Mouse (Mus musculus) T-helper 1 cell (primary cell): Measurements from ENCODE around the gene Rbms3.

ENCODE experiments used
- in situ Hi-C: fragments of 300-600 bp; cut with MboI, MseI; formaldehyde crosslinking; loops from one replicate; pipeline ENCODE4 v1.15.1; 2025; ENCODE audit warnings: high pct_unique_total_duplicates

Gene Rbms3

DNA sequence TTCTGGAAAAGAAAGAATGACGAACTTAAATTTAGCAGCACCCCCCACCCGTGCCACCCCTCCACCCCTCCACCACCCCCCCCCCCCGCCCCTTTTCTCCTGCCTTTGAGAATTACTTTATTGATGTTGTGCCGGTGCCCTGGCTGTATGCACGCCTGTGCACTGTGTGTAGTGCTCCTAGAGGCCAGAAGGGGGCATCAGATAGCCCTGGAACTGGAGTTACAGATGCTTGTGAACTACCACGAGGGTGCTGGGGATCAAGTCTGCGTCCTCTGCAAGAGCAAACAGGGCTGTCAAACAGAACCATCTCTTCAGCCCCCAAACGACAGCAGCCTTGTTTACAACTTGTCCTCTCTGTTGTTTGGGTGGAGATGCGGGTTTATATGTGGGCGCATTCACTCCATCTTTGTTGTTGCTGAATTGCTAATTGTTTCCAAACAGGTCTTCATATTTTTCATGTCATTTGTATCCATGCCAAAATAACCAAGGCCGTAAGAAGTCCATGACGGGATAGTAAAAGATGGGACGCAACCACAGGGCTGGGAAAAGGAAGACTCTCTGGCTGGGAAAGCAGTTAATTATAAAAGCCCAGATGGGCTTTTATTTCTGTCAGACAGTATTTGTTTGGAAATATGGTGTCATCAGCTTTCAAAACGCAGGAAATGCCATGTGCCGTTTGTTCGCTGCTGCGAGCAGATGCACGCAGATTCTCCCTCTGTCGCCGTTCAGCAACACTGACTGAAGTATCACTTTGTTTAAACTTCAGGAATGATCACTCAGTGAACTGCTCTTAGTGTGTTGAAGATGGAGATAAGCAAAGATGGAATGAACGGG lies 652.9 kb downstream of the Rbms3 start:
- in situ Hi-C loops, result no loop called here

DNA sequence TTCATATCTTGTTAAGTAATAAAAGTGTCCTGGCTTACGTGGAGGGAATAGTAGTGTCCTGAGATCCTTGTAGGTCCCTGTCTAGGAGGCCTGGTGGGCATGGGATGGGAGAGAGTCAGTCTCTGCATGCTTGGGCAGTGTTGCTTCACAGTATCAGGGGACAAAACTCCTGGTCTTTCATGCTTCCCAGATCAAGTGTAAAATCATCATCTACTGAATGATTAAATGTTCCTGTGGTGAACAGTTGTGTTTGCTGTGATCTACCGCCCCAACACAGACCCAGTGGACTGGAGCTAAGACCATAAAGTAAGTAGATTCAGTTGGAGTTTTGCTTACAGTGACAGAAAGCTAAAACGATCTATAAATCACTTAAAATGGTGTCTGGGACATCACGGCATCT lies 654.4 kb downstream of the Rbms3 start:
- in situ Hi-C loops, result no loop called here

DNA sequence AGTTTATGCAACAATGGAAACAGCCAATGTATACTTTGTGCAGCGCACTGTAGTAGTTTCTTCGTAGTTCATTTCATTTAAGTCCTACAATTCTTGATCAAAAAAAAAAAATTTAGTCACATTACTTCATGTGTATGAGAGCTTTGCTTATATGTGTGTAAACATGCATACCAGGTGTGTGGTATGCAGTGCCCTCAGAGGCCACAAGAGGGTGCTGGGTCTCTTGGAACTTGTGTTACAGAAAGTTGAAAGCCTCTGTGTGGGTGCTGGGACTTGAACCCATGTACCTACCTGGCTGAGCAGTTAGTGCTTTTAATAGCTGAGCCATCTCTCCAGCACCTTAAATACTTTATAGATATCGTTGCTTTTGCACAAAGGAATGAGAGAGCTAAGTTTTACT lies 655.6 kb downstream of the Rbms3 start:
- in situ Hi-C loops, result no loop called here

DNA sequence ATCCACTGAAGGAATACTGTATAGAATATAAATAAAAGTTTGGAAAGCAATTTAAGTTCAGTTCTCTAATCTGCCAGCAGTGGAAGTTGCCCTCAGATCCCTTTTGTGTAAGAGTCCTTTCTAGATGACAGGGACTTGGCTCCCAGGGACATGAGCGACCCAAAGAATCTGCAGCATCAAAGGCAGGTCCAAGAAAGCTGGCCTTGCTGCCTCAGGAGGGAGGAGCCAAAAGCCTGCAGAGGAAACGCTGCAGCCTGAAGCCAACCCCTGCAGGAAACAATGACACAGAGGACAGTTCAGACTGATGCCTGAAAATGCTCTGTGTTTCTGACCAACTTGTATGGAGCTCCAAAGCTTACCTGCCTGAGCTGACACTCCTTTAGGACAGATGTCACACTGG lies 656.1 kb downstream of the Rbms3 start:
- in situ Hi-C loops, result no loop called here

DNA sequence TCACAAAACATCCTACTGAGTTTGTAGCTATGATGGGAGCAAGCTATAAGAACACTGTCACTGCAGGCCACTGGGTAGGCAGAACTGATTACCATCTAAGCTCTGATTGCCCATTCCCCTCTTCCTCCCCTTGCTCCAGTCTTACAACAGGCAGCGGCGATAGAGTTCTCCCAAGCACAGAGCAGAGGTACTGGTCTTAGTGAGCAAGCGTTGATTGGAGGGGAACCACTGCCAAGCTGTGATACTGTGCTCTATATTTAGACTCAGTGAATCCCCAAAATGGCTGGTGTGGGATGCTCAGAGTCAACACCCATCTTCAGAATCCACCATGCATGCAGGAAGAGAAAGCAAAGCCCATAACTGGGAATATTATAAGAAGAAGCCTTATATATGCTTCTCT lies 662.4 kb downstream of the Rbms3 start:
- in situ Hi-C loops, result no loop called here

DNA sequence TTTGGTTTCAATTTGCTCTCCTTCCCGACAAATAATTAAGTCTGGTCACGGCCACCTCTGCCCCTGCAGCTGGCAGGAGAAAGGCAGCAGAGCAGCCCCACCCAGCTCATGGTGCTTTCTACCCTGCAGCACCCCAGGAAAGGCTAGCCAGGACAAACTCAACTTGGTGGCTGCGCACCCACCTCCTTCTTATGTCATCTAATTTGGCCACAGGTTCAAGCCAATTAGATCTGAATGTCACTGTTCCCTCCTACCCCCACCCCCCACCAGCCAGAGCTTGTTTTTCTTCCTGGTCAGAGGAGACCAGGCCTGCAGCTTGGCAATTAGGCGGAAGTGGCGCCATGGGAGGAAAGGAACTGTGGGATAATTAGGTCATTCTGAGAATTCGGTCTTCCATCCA lies 664.0 kb downstream of the Rbms3 start:
- in situ Hi-C loops, result no loop called here

DNA sequence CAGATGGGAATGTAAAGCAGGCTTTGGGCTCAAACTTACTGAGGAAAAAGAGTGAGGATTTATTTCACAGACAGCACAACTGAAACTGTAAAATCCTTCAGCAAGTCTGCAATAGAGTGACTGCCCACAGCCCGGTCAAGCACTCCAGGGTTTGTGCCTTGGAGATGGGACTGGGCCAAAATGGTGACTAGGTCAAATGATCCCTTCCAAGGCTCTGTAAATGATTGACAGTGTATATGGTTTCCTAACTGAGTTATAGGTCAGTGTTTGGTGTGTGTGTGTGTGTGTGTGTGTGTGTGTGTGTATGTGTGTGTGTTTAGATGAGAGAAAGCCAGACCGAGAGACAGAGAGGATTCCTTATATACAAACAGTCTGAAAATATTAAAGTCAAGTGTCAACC lies 673.6 kb downstream of the Rbms3 start:
- in situ Hi-C loops, result no loop called here

DNA sequence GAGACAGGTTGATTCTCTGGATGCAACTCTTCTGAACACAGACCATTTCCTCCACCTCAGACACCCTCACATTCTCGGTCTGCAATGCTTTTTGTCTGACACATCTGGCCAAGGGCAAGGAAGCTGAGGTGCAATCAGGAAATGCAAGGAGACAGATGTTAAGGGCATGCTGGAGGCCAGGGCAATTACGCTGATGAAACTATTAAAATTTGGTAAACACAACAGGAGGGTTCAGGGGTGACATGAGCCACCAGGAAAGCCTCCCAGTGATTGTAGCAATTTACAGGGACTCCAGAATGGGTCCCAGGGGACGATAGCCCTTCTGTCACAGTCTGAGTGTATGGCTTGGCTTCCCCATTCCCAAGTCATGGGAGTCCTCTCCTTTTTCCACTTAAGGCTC lies 681.5 kb downstream of the Rbms3 start:
- in situ Hi-C loops, result no loop called here

DNA sequence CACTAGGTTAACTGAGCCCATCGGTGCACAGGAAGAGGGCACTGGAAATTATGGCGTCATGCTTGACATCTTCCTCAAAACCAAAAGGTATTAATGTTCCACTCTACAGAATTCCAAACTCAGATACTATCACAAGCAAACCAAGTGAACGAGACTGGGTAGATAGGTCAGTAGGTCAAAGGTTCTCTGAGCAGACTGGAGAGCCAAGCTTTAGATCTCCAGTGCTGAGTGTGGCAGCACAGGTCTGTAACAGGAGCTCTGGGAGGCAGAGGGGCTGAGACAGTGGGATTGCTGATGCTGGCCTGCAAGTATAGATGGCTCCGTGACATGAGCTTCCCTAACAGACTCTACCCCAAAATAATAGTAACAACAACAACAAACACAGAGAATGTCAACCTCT lies 682.3 kb downstream of the Rbms3 start:
- in situ Hi-C loops, result no loop called here

DNA sequence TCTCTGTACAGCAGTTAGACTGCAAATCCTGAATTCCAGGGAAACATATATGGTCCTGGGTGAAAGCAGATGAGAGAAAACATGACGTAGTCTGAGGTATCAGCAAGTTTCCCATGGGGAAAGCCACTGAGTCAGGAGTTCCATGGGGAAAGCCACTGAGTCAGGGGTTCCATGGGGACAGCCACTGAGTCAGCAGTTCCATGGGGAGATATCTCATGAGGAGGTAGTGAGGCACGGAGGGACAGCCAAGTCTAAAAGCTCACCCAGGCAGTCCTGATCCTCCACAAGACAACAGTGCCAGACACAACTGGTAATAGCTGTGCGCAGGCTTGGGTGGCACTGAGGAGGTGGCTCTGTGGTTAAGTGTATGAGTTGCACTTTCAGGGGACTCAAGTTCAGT lies 682.9 kb downstream of the Rbms3 start:
- in situ Hi-C loops, result no loop called here

DNA sequence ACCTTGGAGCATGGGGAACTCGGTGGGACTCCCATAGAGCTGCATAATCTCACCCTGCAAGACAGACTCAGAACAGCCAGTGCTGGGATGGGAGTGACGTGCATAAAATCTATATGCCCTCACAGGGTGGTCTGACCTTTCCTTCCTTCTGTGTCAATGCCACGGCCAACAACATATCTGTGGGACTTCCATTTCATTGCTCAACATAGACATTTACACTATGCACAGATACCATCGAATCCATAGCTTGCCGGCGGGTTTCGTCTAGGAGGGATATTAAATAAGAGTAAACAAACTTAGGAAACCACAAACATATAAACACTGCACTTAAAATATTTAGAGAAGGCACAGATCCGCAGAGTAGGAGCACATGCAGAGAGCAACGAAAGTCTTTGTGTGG lies 684.0 kb downstream of the Rbms3 start:
- in situ Hi-C loops, result no loop called here

DNA sequence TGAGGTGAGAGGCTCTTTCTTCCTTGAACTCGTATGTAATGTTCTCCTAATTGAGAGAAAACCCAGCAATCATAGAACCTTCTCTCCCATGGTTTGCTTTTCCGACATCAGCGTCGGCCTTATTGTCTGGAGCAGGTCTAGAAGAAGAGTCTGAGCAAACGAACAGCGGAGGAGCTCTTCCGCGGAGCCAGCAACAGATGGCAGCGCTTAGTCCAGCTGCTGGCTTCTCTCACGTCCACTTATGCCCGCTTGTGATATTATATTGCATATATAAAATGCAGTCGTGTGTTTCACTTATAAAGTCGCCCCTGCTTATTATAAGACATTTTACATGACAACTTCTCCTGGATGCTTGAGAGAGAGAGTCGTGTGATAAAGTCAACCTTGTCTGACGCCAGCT lies 685.8 kb downstream of the Rbms3 start:
- in situ Hi-C loops, result no loop called here

DNA sequence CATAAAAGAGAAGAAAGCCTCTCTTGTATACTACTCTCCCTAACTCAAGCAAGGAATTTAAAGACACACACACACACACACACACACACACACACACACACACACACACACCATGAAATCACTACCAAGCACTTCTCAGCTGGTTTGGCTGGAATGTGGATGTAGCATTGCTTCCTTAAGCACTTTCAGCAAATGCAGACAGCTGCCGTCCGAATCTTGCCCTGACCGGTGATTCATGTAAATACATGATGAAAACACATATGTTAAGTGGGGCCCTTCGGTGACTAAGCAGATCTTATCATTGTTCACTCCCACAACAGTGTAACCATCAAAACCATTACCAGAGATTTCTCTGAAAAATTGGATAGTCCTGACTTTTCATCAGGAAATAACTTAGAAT lies 688.6 kb downstream of the Rbms3 start:
- in situ Hi-C loops, result no loop called here

DNA sequence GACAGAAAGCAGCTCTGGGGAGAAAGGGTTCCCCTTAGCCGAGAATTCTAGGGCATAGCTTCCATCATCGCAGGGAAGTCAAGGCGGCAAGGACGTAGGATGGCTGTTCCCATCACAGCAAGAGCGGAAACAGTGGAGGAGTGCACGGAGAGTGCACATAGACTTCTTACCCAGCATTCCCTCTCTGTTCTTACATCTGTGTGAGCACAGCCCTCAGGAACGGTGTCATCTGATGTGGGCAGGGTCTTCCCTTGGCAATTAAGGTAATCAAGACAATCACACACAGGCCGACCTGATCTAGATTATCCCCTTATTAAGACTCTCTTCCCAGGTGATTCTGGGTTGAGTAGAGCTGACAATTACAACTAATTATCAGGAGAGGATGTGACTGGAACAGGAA lies 689.0 kb downstream of the Rbms3 start:
- in situ Hi-C loops, result no loop called here

DNA sequence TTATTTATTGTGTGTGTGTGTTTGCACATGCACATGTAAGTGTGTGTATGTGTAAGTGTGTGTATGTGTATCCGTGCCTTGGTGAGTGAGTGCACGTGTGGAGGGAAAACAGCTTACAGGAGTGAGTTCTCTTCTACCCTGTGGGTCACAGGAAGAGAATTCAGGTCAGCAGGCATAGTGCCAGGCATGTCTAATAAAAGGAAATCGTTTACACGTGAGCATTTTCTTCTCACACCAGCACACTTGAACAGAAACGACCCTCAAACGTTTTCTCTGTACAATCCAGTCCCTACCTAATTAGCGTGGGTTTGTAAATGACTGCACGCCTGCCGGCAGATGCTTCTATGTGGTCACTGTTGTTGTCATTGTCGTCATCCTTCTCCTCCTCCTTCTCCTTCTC lies 701.4 kb downstream of the Rbms3 start:
- in situ Hi-C loops, result no loop called here

DNA sequence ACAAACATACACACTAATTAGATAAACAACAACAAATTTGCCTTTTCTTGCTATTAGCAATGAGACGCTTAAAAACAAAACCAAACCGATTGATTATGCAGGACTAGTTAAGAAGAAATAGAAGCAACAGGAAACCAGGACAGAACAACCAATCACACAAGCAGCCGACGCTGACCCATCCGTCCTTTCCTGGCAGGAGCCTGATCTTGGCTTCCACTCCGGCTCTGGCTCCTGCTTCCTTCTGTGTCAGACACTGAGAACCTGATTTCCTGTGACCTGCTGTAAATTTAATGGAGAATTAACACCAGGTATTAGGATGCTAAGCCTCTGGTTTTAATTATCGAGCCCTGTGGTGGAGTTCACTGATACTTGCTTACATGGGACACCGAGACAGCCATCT lies 706.6 kb downstream of the Rbms3 start:
- in situ Hi-C loops, result no loop called here

DNA sequence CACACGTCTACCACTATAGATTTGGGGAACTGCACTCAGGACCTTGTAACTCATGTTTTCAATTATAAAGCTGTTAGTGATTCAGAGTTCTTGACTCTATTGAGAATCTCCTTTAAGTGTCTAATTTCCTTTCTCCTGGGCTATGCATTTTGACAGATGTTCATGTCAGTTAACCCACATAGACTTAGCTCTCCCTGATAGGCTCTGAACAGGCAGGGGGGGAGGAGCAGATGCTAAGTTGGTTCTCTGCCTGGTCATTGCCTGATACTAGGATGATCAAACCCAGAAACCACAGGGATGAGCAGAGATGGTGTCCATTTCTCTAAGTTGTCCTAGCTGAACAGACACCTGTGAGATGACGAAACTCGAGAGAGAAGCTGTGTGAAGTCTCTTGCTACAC lies 707.2 kb downstream of the Rbms3 start:
- in situ Hi-C loops, result no loop called here

DNA sequence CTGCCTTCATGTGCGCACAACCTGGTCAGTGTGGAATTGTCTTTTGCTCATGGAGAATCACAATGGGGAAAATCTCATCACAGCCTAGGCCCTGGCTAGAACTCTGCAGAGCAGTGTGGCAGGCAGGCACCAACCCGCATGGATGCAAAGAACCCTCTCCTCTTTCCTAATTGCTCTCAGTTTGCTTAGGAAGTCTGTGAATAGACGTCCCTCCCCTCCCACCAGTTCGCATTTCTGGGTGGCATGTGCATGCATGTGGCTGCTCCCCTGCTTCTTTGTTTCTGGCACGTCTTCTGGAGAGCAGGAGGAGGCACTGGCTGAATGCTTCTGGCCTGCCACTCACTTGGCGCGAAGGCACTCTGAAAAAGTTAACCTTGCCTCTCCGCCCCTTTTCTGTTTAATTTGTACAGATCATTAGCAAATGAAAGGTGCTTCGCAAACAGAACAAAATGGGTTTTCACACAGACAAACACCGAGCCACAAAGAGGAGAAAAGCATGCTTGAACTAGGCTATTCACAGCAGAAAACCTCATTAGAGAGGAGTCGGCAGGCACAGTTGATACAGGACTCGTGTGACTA lies 710.2 kb downstream of the Rbms3 start:
- in situ Hi-C loops, result no loop called here

DNA sequence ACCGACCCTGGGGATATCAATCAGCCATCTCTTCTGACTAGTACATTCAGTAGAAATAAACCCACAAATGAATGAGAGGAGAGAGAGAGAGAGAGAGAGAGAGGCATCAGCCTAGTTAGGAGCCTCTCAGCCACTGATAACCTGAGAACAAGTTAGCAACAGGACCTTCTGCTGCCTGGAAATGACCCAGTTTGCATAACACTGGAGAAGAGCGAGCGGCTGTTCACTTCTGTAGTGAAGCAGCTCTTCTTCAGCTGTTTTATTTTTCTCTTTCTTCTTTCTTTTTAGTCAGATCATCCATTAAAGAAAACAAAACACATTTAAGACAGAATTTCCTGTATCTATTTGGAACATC lies 717.2 kb downstream of the Rbms3 start:
- in situ Hi-C loops, result no loop called here

DNA sequence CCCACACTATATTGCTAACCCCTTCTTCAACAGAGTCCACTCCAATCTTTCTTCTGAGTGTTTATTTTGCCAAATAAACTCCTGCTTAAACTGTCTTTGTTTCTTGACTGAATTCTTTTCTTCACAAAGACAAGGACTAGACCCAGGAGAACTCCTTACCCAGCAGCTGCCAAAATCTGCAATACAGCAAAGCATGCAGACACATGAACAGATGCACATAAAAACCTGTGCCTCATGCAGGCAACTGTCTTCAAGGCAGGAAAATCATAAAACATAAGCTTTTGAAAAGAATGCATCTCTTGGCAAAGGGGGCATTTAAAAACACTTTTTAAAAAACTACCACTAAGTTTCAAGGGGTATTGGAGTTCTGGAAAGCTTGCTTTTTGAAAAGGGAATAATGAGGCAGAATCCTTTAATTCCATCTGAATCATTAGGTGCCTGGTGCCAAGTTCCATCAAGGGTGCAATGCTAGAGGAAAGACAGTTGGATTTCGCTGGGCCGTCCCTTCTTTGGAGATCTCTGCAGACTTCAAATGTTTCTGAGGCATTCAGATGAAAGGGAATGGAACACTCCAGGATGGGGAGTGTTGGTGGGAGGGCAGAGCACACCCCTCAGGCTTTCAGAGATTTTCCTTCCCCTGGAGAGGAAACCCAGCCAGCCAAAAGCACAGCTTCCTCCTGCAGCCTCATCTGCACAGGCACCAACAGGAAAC lies 717.8 kb downstream of the Rbms3 start:
- in situ Hi-C loops, result no loop called here

DNA sequence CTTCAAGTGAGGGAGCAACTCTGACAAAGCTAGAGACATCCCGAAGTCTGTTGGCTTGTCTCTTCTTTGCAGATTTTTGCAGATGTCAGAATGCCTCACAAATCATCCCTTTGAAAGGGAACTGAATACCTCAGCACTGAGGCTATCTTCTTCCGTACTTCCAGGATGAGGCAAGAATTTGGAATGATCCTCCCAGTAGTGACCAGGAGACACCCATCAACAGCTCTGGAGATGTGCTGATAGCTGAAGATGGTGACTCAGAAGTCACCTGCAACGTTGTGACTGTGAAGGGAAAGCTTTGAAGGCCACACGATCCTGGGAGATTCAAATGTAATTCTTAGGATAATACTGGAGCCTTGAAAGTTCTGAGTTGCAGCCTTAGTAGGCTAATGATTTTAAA lies 720.2 kb downstream of the Rbms3 start:
- in situ Hi-C loops, result no loop called here

DNA sequence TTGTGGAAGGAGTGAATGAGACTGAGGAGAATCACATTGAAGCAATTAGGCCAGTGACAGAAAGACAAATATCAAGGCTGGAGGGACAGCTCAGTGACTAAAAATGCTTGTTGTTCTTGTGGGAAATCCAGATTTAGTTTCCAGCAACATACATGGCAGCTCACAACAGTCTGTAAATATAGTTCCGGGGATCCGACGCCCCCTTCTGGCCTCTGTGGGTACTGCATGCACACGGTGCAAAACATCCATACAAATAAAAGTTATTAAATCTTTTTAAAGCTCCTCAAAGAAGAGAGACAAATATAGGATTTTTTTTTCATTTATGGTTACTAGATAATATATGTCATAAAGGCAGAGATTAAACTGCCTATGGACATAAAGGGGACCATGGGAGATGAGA lies 722.8 kb downstream of the Rbms3 start:
- in situ Hi-C loops, result no loop called here

DNA sequence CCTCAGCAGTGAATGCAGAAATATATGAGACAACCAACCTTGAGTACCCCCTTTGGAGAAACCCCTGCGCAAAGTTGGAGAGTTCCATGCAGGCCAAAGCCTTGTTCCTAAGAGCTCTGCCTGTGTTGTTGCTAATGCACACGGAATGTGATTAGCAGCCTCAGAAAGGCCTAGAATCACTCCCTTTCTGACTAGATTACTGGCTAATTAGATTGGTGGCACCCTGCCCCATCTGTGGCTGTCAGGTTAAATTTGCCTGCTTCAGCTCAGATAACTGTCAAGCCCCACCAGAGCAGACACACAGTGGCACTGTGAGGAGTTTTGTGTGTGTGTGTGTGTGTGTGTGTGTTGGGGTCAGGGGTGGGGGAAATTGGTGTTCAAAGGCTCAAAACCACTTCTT lies 724.1 kb downstream of the Rbms3 start:
- in situ Hi-C loops, result no loop called here
